9 mouse cellular contexts compared by ENCODE assay signal in genomic region chr14:41264756-41265566, GRCm38 (mm10). TPM values are rescaled to one million over a fixed set of nuclear protein-coding genes. Genes with fewer than 3 reads are reported as not detected.
DNase-seq lines count a peak whose midpoint lies in the region; ATAC-seq and TF ChIP-seq lines count a peak whose summit lies in the region.
"Not testable (repeated sequence)": the region's sequence is repeated elsewhere in the genome, so short reads cannot be mapped to it uniquely, and the experiment has no call there.
"Had no signal": no experiment of that assay in that cellular context is flagged by ENCODE, and none has a peak within 500 bp of the region (broad histone marks: within the 10 kb centered on the region; RNA-seq: fewer than 3 reads in every experiment).

No protein-coding gene starts in this region.

- WGBS in forebrain, embryonic 10.5 days: under 1% methylated on average over 26 of the region's 36 CpGs
- under 1% methylated on average over 20 of the region's 36 CpGs for WGBS in heart, embryonic 10.5 days
- under 1% methylated on average over 17 of the region's 36 CpGs for WGBS in liver, postnatal 0 days (ENCODE audit: insufficient replicate concordance)
- WGBS in neural tube, embryonic 13.5 days: under 1% methylated on average over 26 of the region's 36 CpGs

- H3K4me1 ChIP-seq in forebrain, embryonic 10.5 days; heart, embryonic 10.5 days; liver, postnatal 0 days (ENCODE audit: insufficient read depth); neural tube, embryonic 13.5 days (replicated peaks): not testable (repeated sequence)

- not testable (repeated sequence) for ATAC-seq in liver, postnatal 0 days
- peak; percentile 94 for ATAC-seq in neural tube, embryonic 13.5 days (ENCODE audit: low read depth)

- TF ChIP-seq CTCF in liver, postnatal 0 days (IDR thresholded peaks at IDR 0.05; ENCODE audit: low read depth): peak; percentile 21; the same call in 1 of the 2 replicates

- not testable (repeated sequence) for TF ChIP-seq EP300 in liver, postnatal 0 days (IDR thresholded peaks at IDR 0.05; ENCODE audit: low read depth)

- H3K4me2 ChIP-seq in liver, postnatal 0 days (ENCODE audit: low read depth, low read length): not testable (repeated sequence)
- peak overlapping the region; percentile 54 for H3K4me2 ChIP-seq in neural tube, embryonic 13.5 days

- not testable (repeated sequence) for H3K9ac ChIP-seq in liver, postnatal 0 days (replicated peaks); neural tube, embryonic 13.5 days

- peak; percentile 28 to 48 for DNase-seq in adrenal gland, postnatal 36 days
- DNase-seq in forebrain, embryonic 10.5 days (ENCODE audit: extremely low spot score, low spot score): peak; percentile 24
- peak; percentile 47 for DNase-seq in heart, embryonic 10.5 days (ENCODE audit: low spot score)
- peak; percentile 27 for DNase-seq in kidney, adult 11 months
- peak; percentile 53 to 58 for DNase-seq in layer of hippocampus, postnatal 25 days (ENCODE audit: extremely low spot score in 1 of 2, low spot score in 1 of 2)
- DNase-seq in liver, postnatal 0 days: peak; percentile 10
- peak; percentile 23 for DNase-seq in urinary bladder, adult 2 months (ENCODE audit: low spot score)

- not testable (repeated sequence) for H3K27me3 ChIP-seq in forebrain, embryonic 10.5 days (ENCODE audit: poor library complexity, severe bottlenecking); heart, embryonic 10.5 days (ENCODE audit: insufficient read depth, poor library complexity, severe bottlenecking); liver, postnatal 0 days (ENCODE audit: insufficient read depth, low read length); neural tube, embryonic 13.5 days

- peak overlapping the region; percentile 40 for H3K4me3 ChIP-seq in forebrain, embryonic 10.5 days
- H3K4me3 ChIP-seq in heart, embryonic 10.5 days: peak overlapping the region; percentile 44
- not testable (repeated sequence) for H3K4me3 ChIP-seq in liver, postnatal 0 days (ENCODE audit: low read depth, low read length)
- H3K4me3 ChIP-seq in neural tube, embryonic 13.5 days: peak overlapping the region; percentile 34

- H3K36me3 ChIP-seq in forebrain, embryonic 10.5 days (replicated peaks); heart, embryonic 10.5 days; liver, postnatal 0 days (replicated peaks; ENCODE audit: insufficient read depth, low read length); neural tube, embryonic 13.5 days: not testable (repeated sequence)

- not testable (repeated sequence) for H3K27ac ChIP-seq in forebrain, embryonic 10.5 days; heart, embryonic 10.5 days; liver, postnatal 0 days (ENCODE audit: low read depth); neural tube, embryonic 13.5 days (replicated peaks)

- not testable (repeated sequence) for H3K9me3 ChIP-seq in forebrain, embryonic 10.5 days; heart, embryonic 10.5 days; liver, postnatal 0 days (ENCODE audit: low read length); neural tube, embryonic 13.5 days

RNA-seq across cellular contexts. Expression of gene Gm2832, which starts 13.6 kb away (rescaled TPM):
- total RNA-seq in adrenal gland, postnatal 36 days (2021): not detected
- 0.17 TPM in 1 of 2 replicates, not detected in the other for polyA plus RNA-seq in forebrain, embryonic 10.5 days (2016; fragmentation: Nextera tagmentation; extraction: Ambion mirVana)
- not detected in 2 replicates for polyA plus RNA-seq in heart, embryonic 10.5 days (2016; fragmentation: Nextera tagmentation; extraction: Ambion mirVana)
- not detected for total RNA-seq in layer of hippocampus, postnatal 25 days (2021)
- polyA plus RNA-seq in liver, postnatal 0 days (2015; fragmentation: Nextera tagmentation; extraction: Ambion mirVana): not detected in 2 replicates
- polyA plus RNA-seq in neural tube, embryonic 13.5 days (2015; fragmentation: Nextera tagmentation; extraction: Ambion mirVana): 0.11 TPM in 1 of 2 replicates, not detected in the other
- not detected in 2 replicates for polyA plus RNA-seq in urinary bladder, adult 2 months (2012; rRNA removed)
- total RNA-seq: neutrophil, adult 5-6 weeks had no signal
